Mouse (Mus musculus) stomach, postnatal 0 days (tissue): ENCODE measurements around the gene Uqcrq.

Experiments
- CTCF ChIP-seq: IDR thresholded peaks from 2 replicates; pipeline ENCODE4 v1.5.1; 2016; ENCODE audit warnings: antibody characterized with exemption, low read depth, mild to moderate bottlenecking, moderate library complexity
- EP300 ChIP-seq: optimal IDR thresholded peaks from 2 replicates; pipeline ENCODE3; 2016; ENCODE audit warnings: antibody characterized with exemption

DNA sequence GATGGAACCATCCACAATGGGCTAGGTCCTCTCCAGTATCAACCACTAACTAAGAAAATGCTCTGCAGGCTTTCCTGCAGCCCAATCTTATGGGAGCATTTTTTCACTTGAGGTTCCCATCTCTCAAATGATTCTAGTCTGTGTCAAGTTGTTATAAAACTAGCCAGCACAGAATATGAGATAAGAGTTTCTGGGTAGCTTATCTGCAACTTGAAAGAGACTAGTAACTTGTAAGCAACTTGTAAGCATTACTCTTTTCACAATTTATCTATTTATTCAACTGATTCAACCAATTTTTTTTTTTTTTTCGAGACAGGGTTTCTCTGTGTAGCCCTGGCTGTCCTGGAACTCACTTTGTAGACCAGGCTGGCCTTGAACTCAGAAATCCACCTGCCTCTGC, 27.0 kb downstream of the Uqcrq start:
- TF ChIP-seq CTCF = no peak
- no peak for TF ChIP-seq EP300
